Mouse (Mus musculus) embryonic facial prominence, embryonic 15.5 days (tissue): Measurements from ENCODE around the gene Hinfp. TPM values are rescaled to one million over a fixed set of nuclear protein-coding genes. Genes with fewer than 3 reads are reported as not detected.
A peak's percentile ranks its signal among the peaks of the same experiment; 100 is the strongest.

Experiments
- ATAC-seq: fragments of 200-750 bp; cut with Nextera tagmentation; 2 replicates; pipeline ENCODE4 v1.8.0; 2017; ENCODE audit warnings: low read depth, moderate TSS enrichment; ENCODE audit not compliant: insufficient number of reproducible peaks, low FRiP score, low TSS enrichment
- H3K27ac ChIP-seq: fragments of 300-500 bp; sonication (generic); replicated peaks from 2 replicates; pipeline ENCODE4 v1.5.1; 2015; ENCODE audit warnings: mild to moderate bottlenecking, inconsistent platforms
- H3K27me3 ChIP-seq: fragments of 300-500 bp; sonication (generic); 2 replicates; pipeline ENCODE4 v1.6.1; 2015; ENCODE audit warnings: inconsistent platforms
- H3K36me3 ChIP-seq: fragments of 300-500 bp; sonication (generic); 2 replicates; pipeline ENCODE4 v1.6.1; 2015; ENCODE audit warnings: mild to moderate bottlenecking, inconsistent platforms
- H3K4me1 ChIP-seq: fragments of 300-500 bp; sonication (generic); 2 replicates; pipeline ENCODE4 v1.6.1; 2015; ENCODE audit warnings: inconsistent platforms
- H3K4me2 ChIP-seq: fragments of 300-500 bp; sonication (generic); replicated peaks from 2 replicates; pipeline ENCODE4 v1.6.1; 2015; ENCODE audit warnings: mild to moderate bottlenecking, inconsistent platforms
- H3K4me3 ChIP-seq: fragments of 300-500 bp; sonication (generic); replicated peaks from 2 replicates; pipeline ENCODE4 v1.5.1; 2015; ENCODE audit warnings: mild to moderate bottlenecking, inconsistent platforms
- H3K9ac ChIP-seq: fragments of 300-500 bp; sonication (generic); 2 replicates; pipeline ENCODE4 v1.6.1; 2015; ENCODE audit warnings: inconsistent platforms
- H3K9me3 ChIP-seq: fragments of 300-500 bp; sonication (generic); replicated peaks from 2 replicates; pipeline ENCODE4 v1.6.1; 2016; ENCODE audit warnings: inconsistent platforms
- WGBS: fragments of 180-500 bp; shearing (Covaris S2); methylation state at CpG from one replicate; pipeline ENCODE4 v1.1.7; 2015; 5-methylcytosine and 5-hydroxymethylcytosine counted together
- polyA plus RNA-seq: library from polyadenylated mRNA; unstranded; fragments of >200 nt; fragmentation: Nextera tagmentation; extraction: Ambion mirVana; gene quantifications from 2 replicates; pipeline ENCODE4 v1.2.1, GENCODE M21; 2015

Gene Hinfp
- 23.0 and 26.6 TPM in 2 replicates for polyA plus RNA-seq

- no peaks in the 10 kb centered on the region for H3K27me3 ChIP-seq
- peak within 1 kb of the TSS; percentile 99 for H3K4me3 ChIP-seq
- ATAC-seq = peak; percentile 99
- H3K9ac ChIP-seq = peak within 1 kb of the TSS; percentile 92
- H3K4me1 ChIP-seq = peaks cover 9% of the 10 kb centered on the region
- peaks cover 17% of the 10 kb centered on the region for H3K36me3 ChIP-seq
- under 1% methylated on average over 54 of the region's 54 CpGs for WGBS
- peak within 1 kb of the TSS; percentile 55 for H3K4me2 ChIP-seq
- H3K27ac ChIP-seq = peak within 1 kb of the TSS; percentile 85
- H3K9me3 ChIP-seq = no peaks in the 10 kb centered on the region
Measured at GRCm38 (mm10) chr9:44305466-44306079, at the start of gene Hinfp. Hinfp (minus strand) TSS chr9:44305671.

GRCm38 (mm10) chr9:44353142-44353541 lies 47.7 kb upstream of the Hinfp start:
- no peak for ATAC-seq
- no peak overlapping the region for H3K4me3 ChIP-seq
- peaks cover 95% of the 10 kb centered on the region for H3K36me3 ChIP-seq
- H3K27me3 ChIP-seq = no peaks in the 10 kb centered on the region
- no peak overlapping the region for H3K9ac ChIP-seq
- H3K4me1 ChIP-seq = no peaks in the 10 kb centered on the region
- H3K9me3 ChIP-seq = no peaks in the 10 kb centered on the region
- 95% methylated on average over 6 of the region's 6 CpGs for WGBS
- no peak overlapping the region for H3K27ac ChIP-seq
- no peak overlapping the region for H3K4me2 ChIP-seq

GRCm38 (mm10) chr9:44352337-44352736 lies 46.9 kb upstream of the Hinfp start:
- Histone ChIP-seq H3K4me3 (no peak overlapping the region), H3K9me3 (no peaks in the 10 kb centered on the region), H3K9ac (no peak overlapping the region), H3K27me3 (no peaks in the 10 kb centered on the region), H3K27ac (no peak overlapping the region), H3K36me3 (peaks cover 96% of the 10 kb centered on the region), H3K4me2 (no peak overlapping the region), H3K4me1 (no peaks in the 10 kb centered on the region)
- WGBS = 91% methylated on average over 10 of the region's 10 CpGs
- no peak for ATAC-seq

- ATAC-seq = no peak
- Histone ChIP-seq H3K9me3 (no peaks in the 10 kb centered on the region), H3K27me3 (no peaks in the 10 kb centered on the region), H3K36me3 (peaks cover 97% of the 10 kb centered on the region), H3K27ac (no peak overlapping the region), H3K4me3 (no peak overlapping the region), H3K4me1 (no peaks in the 10 kb centered on the region), H3K9ac (no peak overlapping the region), H3K4me2 (no peak overlapping the region)
- 92% methylated on average over 4 of the region's 4 CpGs for WGBS
Measured at GRCm38 (mm10) chr9:44351396-44351795, 45.9 kb upstream of the Hinfp start.

GRCm38 (mm10) chr9:44348546-44348945 lies 43.1 kb upstream of the Hinfp start:
- Histone ChIP-seq H3K4me1 (no peaks in the 10 kb centered on the region), H3K27ac (no peak overlapping the region), H3K27me3 (no peaks in the 10 kb centered on the region), H3K36me3 (peaks cover 70% of the 10 kb centered on the region), H3K4me2 (no peak overlapping the region), H3K9me3 (no peaks in the 10 kb centered on the region), H3K9ac (no peak overlapping the region), H3K4me3 (no peak overlapping the region)
- 94% methylated on average over 4 of the region's 4 CpGs for WGBS
- no peak for ATAC-seq

- no peaks in the 10 kb centered on the region for H3K27me3 ChIP-seq
- no peaks in the 10 kb centered on the region for H3K9me3 ChIP-seq
- WGBS = 86% methylated on average over 4 of the region's 4 CpGs
- H3K9ac ChIP-seq = no peak overlapping the region
- H3K27ac ChIP-seq = no peak overlapping the region
- H3K4me2 ChIP-seq = no peak overlapping the region
- peaks cover 60% of the 10 kb centered on the region for H3K36me3 ChIP-seq
- peaks cover 8% of the 10 kb centered on the region for H3K4me1 ChIP-seq
- no peak for ATAC-seq
- no peak overlapping the region for H3K4me3 ChIP-seq
Measured at GRCm38 (mm10) chr9:44347621-44348020, 42.1 kb upstream of the Hinfp start.

- H3K27me3 ChIP-seq = no peaks in the 10 kb centered on the region
- no peaks in the 10 kb centered on the region for H3K9me3 ChIP-seq
- H3K36me3 ChIP-seq = peaks cover 56% of the 10 kb centered on the region
- H3K4me2 ChIP-seq = no peak overlapping the region
- H3K27ac ChIP-seq = no peak overlapping the region
- peaks cover 13% of the 10 kb centered on the region for H3K4me1 ChIP-seq
- H3K9ac ChIP-seq = no peak overlapping the region
- no peak overlapping the region for H3K4me3 ChIP-seq
- ATAC-seq = no peak
- WGBS = 91% methylated on average over 9 of the region's 9 CpGs
Measured at GRCm38 (mm10) chr9:44347166-44347565, 41.7 kb upstream of the Hinfp start.

- Histone ChIP-seq H3K4me1 (peaks cover 15% of the 10 kb centered on the region), H3K4me2 (no peak overlapping the region), H3K9ac (no peak overlapping the region), H3K27ac (no peak overlapping the region), H3K36me3 (peaks cover 49% of the 10 kb centered on the region), H3K9me3 (no peaks in the 10 kb centered on the region), H3K4me3 (no peak overlapping the region), H3K27me3 (no peaks in the 10 kb centered on the region)
- 89% methylated on average over 6 of the region's 6 CpGs for WGBS
- no peak for ATAC-seq
Measured at GRCm38 (mm10) chr9:44345570-44346433, 40.3 kb upstream of the Hinfp start.

- H3K36me3 ChIP-seq = peaks cover 46% of the 10 kb centered on the region
- WGBS = 0% methylated on average over 39 of the region's 39 CpGs
- peak within 1 kb of the TSS; percentile 68 for H3K4me2 ChIP-seq
- peak within 1 kb of the TSS; percentile 90 for H3K9ac ChIP-seq
- H3K27me3 ChIP-seq = no peaks in the 10 kb centered on the region
- H3K27ac ChIP-seq = peak within 1 kb of the TSS; percentile 98
- H3K4me1 ChIP-seq = peaks cover 15% of the 10 kb centered on the region
- H3K9me3 ChIP-seq = no peaks in the 10 kb centered on the region
- H3K4me3 ChIP-seq = peak within 1 kb of the TSS; percentile 96
- ATAC-seq = peak; percentile 92
Measured at GRCm38 (mm10) chr9:44343781-44344421, 38.4 kb upstream of the Hinfp start, which contains the start of gene Hmbs. Hmbs (minus strand) TSS chr9:44344228.

GRCm38 (mm10) chr9:44343290-44343689 lies 37.8 kb upstream of the Hinfp start:
- Histone ChIP-seq H3K9ac (peak overlapping the region; percentile 90), H3K27me3 (no peaks in the 10 kb centered on the region), H3K4me3 (peak overlapping the region; percentile 96), H3K4me2 (peak overlapping the region; percentile 68), H3K36me3 (peaks cover 43% of the 10 kb centered on the region), H3K9me3 (no peaks in the 10 kb centered on the region), H3K27ac (peak overlapping the region; percentile 98), H3K4me1 (peaks cover 15% of the 10 kb centered on the region)
- no peak for ATAC-seq
- WGBS = 4% methylated on average over 6 of the region's 6 CpGs

- Histone ChIP-seq H3K9ac (no peak overlapping the region), H3K36me3 (peaks cover 41% of the 10 kb centered on the region)
Measured at GRCm38 (mm10) chr9:44342605-44343004, 37.1 kb upstream of the Hinfp start.

More at GRCm38 (mm10) chr9:44342605-44343004, 37.1 kb upstream of the Hinfp start:
- H3K27ac ChIP-seq = peak overlapping the region; percentile 98; the same call in 1 of the 2 replicates
- H3K4me1 ChIP-seq = peaks cover 20% of the 10 kb centered on the region
- H3K27me3 ChIP-seq = no peaks in the 10 kb centered on the region
- ATAC-seq = no peak
- H3K4me3 ChIP-seq = peak overlapping the region; percentile 96; the same call in 1 of the 2 replicates
- H3K4me2 ChIP-seq = peak overlapping the region; percentile 68; the same call in 1 of the 2 replicates
- 85% methylated on average over 1 of the region's 1 CpGs for WGBS
- H3K9me3 ChIP-seq = no peaks in the 10 kb centered on the region
